Mouse (Mus musculus) forebrain, embryonic 11.5 days (tissue): ENCODE results near the gene Brdt. TPM values are rescaled to one million over a fixed set of nuclear protein-coding genes. Genes with fewer than 3 reads are reported as not detected.

ENCODE experiments used
- ATAC-seq: fragments of 200-750 bp; cut with Nextera tagmentation; replicated peaks from 2 replicates; pipeline ENCODE4 v1.8.0; 2017; ENCODE audit warnings: moderate TSS enrichment; ENCODE audit not compliant: low FRiP score
- DNase-seq: peaks from one replicate; pipeline ENCODE4 v3.0.0-alpha.2; 2017; ENCODE audit warnings: low spot score
- H3K27ac ChIP-seq: fragments of 300-500 bp; sonication (generic); 2 replicates; pipeline ENCODE4 v1.5.1; 2014; ENCODE audit warnings: low read depth, low read length
- H3K27me3 ChIP-seq: fragments of 300-500 bp; sonication (generic); 2 replicates; pipeline ENCODE4 v1.6.1; 2014; ENCODE audit warnings: mild to moderate bottlenecking, low read length, mixed read lengths; ENCODE audit not compliant: control insufficient read depth, insufficient read depth
- H3K36me3 ChIP-seq: fragments of 300-500 bp; sonication (generic); 2 replicates; pipeline ENCODE4 v1.6.1; 2014; ENCODE audit warnings: mild to moderate bottlenecking, low read length, moderate library complexity, mixed read lengths; ENCODE audit not compliant: control insufficient read depth, insufficient read depth
- H3K4me1 ChIP-seq: fragments of 300-500 bp; sonication (generic); replicated peaks from 2 replicates; pipeline ENCODE4 v1.6.1; 2014; ENCODE audit warnings: low read length, mixed read lengths; ENCODE audit not compliant: control insufficient read depth, insufficient read depth
- H3K4me2 ChIP-seq: fragments of 300-500 bp; sonication (generic); 2 replicates; pipeline ENCODE4 v1.6.1; 2014; ENCODE audit warnings: low read depth, mild to moderate bottlenecking, low read length, moderate library complexity, mixed read lengths; ENCODE audit not compliant: severe bottlenecking
- H3K4me3 ChIP-seq: fragments of 300-500 bp; sonication (generic); 2 replicates; pipeline ENCODE4 v1.5.1; 2014; ENCODE audit warnings: low read depth, low read length
- H3K9ac ChIP-seq: fragments of 300-500 bp; sonication (generic); 2 replicates; pipeline ENCODE4 v1.6.1; 2014; ENCODE audit warnings: low read length
- H3K9me3 ChIP-seq: fragments of 300-500 bp; sonication (generic); 2 replicates; pipeline ENCODE4 v1.6.1; 2016; ENCODE audit warnings: low read length, mixed read lengths; ENCODE audit not compliant: control insufficient read depth
- WGBS: fragments of 180-500 bp; shearing (Covaris S2); extraction: QIAGEN DNeasy Blood & Tissue Kit; methylation state at CpG from one replicate; pipeline ENCODE4 v1.1.7; 2014; 5-methylcytosine and 5-hydroxymethylcytosine counted together
- polyA plus RNA-seq: library from polyadenylated mRNA; unstranded; fragments of >200 nt; fragmentation: Nextera tagmentation; extraction: Ambion mirVana; gene quantifications from 2 replicates; pipeline ENCODE4 v1.2.1, GENCODE M21; 2014

Gene Brdt
- polyA plus RNA-seq, 1 experiment from 2014 or later, result 1.1 TPM

- Histone ChIP-seq H3K4me2 (peak overlapping the region; percentile 98), H3K9me3 (no peaks in the 10 kb centered on the region), H3K27ac (no peak overlapping the region), H3K27me3 (peaks cover 20% of the 10 kb centered on the region), H3K4me1 (peaks cover 7% of the 10 kb centered on the region; the same call in 1 of the 2 replicates), H3K9ac (no peak overlapping the region), H3K36me3 (no peaks in the 10 kb centered on the region), H3K4me3 (peak overlapping the region; percentile 66)
- DNase-seq (no peak), ATAC-seq (no peak)
- WGBS, result 38% methylated on average over 8 of the region's 8 CpGs
Measured at GRCm38 (mm10) chr5:107289986-107290385, 41.0 kb upstream of the Brdt start.

- no peak overlapping the region for H3K4me2 ChIP-seq
- H3K4me1 ChIP-seq, result peaks cover 5% of the 10 kb centered on the region
- H3K27me3 ChIP-seq, result peaks cover 9% of the 10 kb centered on the region; the same call in 1 of the 2 replicates
- no peak overlapping the region for H3K27ac ChIP-seq
- DNase-seq (no peak), ATAC-seq (no peak)
- H3K36me3 ChIP-seq, result no peaks in the 10 kb centered on the region
- no peaks in the 10 kb centered on the region for H3K9me3 ChIP-seq
- H3K9ac ChIP-seq, result no peak overlapping the region
- 81% methylated on average over 4 of the region's 4 CpGs for WGBS
- no peak overlapping the region for H3K4me3 ChIP-seq
Measured at GRCm38 (mm10) chr5:107294041-107294440, 36.9 kb upstream of the Brdt start.

- H3K4me2 ChIP-seq, result no peak overlapping the region
- no peaks in the 10 kb centered on the region for H3K36me3 ChIP-seq
- H3K9ac ChIP-seq, result no peak overlapping the region
- H3K4me1 ChIP-seq, result peaks cover 5% of the 10 kb centered on the region
- WGBS, result 84% methylated on average over 8 of the region's 8 CpGs
- H3K9me3 ChIP-seq, result no peaks in the 10 kb centered on the region
- DNase-seq (no peak), ATAC-seq (no peak)
- no peak overlapping the region for H3K27ac ChIP-seq
- no peak overlapping the region for H3K4me3 ChIP-seq
- peaks cover 6% of the 10 kb centered on the region; the same call in 1 of the 2 replicates for H3K27me3 ChIP-seq
Measured at GRCm38 (mm10) chr5:107295061-107295816, 35.7 kb upstream of the Brdt start.

DNA sequence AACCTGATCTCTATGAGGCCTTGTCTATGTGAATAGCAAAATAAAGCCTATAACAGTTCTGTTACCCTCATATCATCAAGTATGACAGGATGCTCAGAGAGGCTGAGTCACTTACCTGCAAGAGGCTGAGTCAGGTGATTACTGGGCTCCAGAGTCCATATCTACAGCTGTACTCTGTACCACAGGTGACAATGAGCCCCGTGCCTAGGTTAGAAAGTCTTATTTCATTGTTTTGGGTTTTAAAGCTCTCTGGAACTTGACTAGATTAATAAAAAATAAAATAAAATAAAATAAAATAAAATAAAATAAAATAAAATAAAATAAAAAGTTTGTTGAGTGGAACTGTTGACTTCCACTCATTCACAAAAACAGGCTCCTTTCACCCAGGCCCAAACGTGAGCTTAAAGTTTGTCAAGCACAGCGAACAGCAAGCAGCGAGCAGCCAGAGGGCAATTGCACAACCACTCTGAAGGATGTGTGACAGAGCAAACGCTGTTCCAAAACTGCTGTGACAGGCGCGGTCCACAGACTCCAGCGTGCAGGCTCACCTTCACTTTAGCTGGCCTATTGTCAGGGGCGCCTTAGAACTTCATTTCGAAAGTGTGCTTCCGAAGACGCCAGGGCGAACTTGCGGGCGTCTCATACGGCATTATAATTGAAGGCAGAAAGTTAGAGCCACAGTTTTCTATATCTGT lies 35.0 kb upstream of the Brdt start:
- Histone ChIP-seq H3K4me3 (no peak overlapping the region), H3K27ac (no peak overlapping the region), H3K4me2 (no peak overlapping the region), H3K4me1 (peaks cover 5% of the 10 kb centered on the region), H3K9me3 (no peaks in the 10 kb centered on the region), H3K36me3 (no peaks in the 10 kb centered on the region), H3K27me3 (peaks cover 2% of the 10 kb centered on the region; the same call in 1 of the 2 replicates), H3K9ac (no peak overlapping the region)
- DNase-seq, result no peak
- no peak for ATAC-seq
- 82% methylated on average over 16 of the region's 16 CpGs for WGBS

DNA sequence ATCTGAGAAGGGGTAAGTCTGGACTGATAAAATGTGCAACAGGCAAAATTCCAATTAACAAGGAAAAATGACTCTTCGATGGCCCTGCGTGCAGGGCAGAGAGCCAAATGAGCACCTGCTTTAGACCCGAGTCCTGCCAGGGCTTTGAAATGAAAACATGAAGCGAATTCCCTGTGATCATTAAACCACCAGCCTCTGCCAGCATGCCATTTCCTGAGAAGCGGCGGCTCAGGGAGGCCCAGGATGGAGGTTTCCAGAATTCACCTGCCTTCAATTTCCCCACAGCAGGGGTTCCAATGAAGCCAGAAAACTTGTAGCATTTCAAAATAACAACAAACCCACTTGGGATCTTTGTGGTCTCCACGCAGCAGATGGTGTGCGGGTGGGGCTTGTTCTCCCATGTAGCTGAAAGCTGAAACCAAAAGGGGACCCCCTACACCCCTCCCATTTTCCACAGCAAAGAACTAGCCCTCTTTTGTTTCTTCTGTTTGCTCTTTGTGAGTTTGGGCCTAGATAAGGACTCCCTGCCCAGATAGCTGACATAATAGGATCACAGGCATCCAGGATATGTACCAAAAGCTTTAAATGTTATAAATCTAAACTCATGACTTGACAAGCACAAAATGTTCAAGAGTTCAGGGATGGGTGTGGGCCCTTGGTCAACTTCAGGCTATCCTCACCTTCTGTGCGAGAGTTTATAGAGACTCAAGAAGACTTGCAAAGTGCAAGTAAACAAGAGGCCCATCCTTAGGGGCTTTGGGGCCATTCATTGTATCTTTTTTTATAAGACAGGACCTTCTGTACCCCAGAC lies 34.2 kb upstream of the Brdt start:
- DNase-seq (no peak), ATAC-seq (no peak)
- no peaks in the 10 kb centered on the region for H3K27me3 ChIP-seq
- no peak overlapping the region for H3K4me3 ChIP-seq
- H3K9me3 ChIP-seq, result no peaks in the 10 kb centered on the region
- peaks cover 5% of the 10 kb centered on the region for H3K4me1 ChIP-seq
- 36% methylated on average over 9 of the region's 9 CpGs for WGBS
- H3K4me2 ChIP-seq, result no peak overlapping the region
- no peak overlapping the region for H3K9ac ChIP-seq
- no peak overlapping the region for H3K27ac ChIP-seq
- H3K36me3 ChIP-seq, result no peaks in the 10 kb centered on the region

DNA sequence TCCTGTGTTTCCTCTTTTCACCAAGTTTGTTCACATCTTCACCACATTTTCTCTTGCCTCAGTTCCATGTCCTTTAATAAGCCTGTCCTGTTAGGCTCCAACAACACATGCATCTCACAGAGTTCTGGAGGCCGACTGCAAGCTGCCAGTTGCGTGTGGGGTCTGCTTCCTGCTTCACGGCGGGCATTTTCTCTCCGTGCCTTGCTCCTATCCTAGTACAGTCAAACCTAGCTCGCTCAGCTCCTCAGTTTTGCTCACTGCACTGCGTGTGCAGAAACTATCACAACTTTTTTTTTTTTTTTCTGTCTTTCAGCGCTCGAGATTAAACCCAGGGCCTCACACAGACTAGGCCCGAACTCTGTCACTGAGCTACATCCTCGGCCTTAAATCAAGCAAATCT lies 32.1 kb upstream of the Brdt start:
- no peak for DNase-seq
- Histone ChIP-seq H3K4me1 (peaks cover 5% of the 10 kb centered on the region), H3K27me3 (no peaks in the 10 kb centered on the region), H3K27ac (no peak overlapping the region), H3K4me3 (no peak overlapping the region), H3K9me3 (no peaks in the 10 kb centered on the region), H3K9ac (no peak overlapping the region), H3K36me3 (no peaks in the 10 kb centered on the region), H3K4me2 (no peak overlapping the region)
- ATAC-seq, result no peak
- WGBS, result 87% methylated on average over 11 of the region's 11 CpGs

GRCm38 (mm10) chr5:107303350-107303861 lies 27.6 kb upstream of the Brdt start:
- Histone ChIP-seq H3K27ac (no peak overlapping the region), H3K4me1 (no peaks in the 10 kb centered on the region), H3K36me3 (no peaks in the 10 kb centered on the region), H3K4me2 (no peak overlapping the region), H3K9ac (no peak overlapping the region), H3K9me3 (no peaks in the 10 kb centered on the region), H3K27me3 (no peaks in the 10 kb centered on the region), H3K4me3 (no peak overlapping the region)
- ATAC-seq (no peak), DNase-seq (no peak)
- WGBS, result 53% methylated on average over 11 of the region's 11 CpGs

DNA sequence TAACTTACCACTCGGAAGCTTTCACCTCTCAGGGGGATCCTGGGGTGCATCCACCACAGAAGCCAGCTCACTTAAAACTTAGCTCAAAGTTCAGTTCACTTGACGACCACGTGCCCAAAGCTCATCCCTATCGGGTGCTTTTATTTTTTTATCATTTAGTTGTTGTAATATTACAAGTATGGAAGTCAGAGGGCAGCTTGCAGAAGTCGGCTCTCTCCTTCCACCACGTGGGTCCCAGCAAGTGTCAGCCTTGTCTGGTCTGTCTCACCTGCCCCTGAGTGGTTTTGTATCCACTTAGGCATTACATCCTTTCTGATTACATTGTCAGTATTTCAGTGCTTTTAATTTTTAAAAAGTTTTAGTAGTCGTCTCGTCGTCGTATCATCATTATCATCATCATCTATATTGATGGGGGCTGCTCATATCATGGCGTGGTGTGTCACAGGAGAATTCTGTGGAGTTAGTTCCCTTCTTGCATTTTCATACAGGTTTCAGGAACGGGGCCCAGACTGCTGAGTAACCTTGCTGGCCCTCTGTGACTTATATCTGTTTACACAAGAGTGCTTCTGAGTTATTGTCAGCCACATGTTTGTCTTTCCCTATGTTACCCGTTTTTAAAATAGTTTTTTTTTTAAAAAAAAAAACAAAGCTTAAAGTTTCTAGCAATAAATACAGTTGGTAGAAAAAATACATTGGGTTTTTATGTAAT lies 26.7 kb upstream of the Brdt start:
- no peak for ATAC-seq
- Histone ChIP-seq H3K9me3 (no peaks in the 10 kb centered on the region), H3K27ac (no peak overlapping the region), H3K4me2 (no peak overlapping the region), H3K9ac (no peak overlapping the region), H3K36me3 (no peaks in the 10 kb centered on the region), H3K4me1 (no peaks in the 10 kb centered on the region), H3K4me3 (no peak overlapping the region), H3K27me3 (no peaks in the 10 kb centered on the region)
- DNase-seq, result no peak
- 78% methylated on average over 13 of the region's 13 CpGs for WGBS
